Mouse (Mus musculus): ENCODE measurements around the gene Myh1. TPM values are rescaled to one million over a fixed set of nuclear protein-coding genes. Genes with fewer than 3 reads are reported as not detected.

Gene Myh1
- total RNA-seq (2021) = under 1 TPM; 0.17 to 0.20 TPM
- long read RNA-seq, experiment 1 = 0 reads
- long read RNA-seq, experiment 2, partial matches to known transcripts = 1 of 1 reads
- long read RNA-seq, experiment 2, other reads (novel, unspliced or antisense) = 0 of 1 reads

- DNase-seq (ENCODE audit: low spot score in 2 of 2) = no peak
- H3K4me3 ChIP-seq = no peak within 1 kb of the TSS
- no peak for TF ChIP-seq CTCF (conservative IDR thresholded peaks at IDR 0.05)
- no peak within 1 kb of the TSS for H3K27ac ChIP-seq
Observed at GRCm38 (mm10) chr11:67199752-67200151, at the start of gene Myh1. Gene Myh1 (plus strand): TSS chr11:67200052.

- no peak for DNase-seq (ENCODE audit: low spot score in 2 of 2)
- Histone ChIP-seq H3K27ac (no peak overlapping the region), H3K4me3 (no peak overlapping the region)
- no peak for TF ChIP-seq CTCF (conservative IDR thresholded peaks at IDR 0.05)
Observed at GRCm38 (mm10) chr11:67150237-67150636, 49.6 kb upstream of the Myh1 start.

GRCm38 (mm10) chr11:67151159-67151558 is 48.7 kb upstream of the Myh1 start:
- no peak overlapping the region for H3K27ac ChIP-seq
- no peak overlapping the region for H3K4me3 ChIP-seq
- no peak for DNase-seq (ENCODE audit: low spot score in 2 of 2)
- TF ChIP-seq CTCF (conservative IDR thresholded peaks at IDR 0.05) = no peak

GRCm38 (mm10) chr11:67151651-67152630 is 47.9 kb upstream of the Myh1 start:
- no peak for DNase-seq (ENCODE audit: low spot score in 2 of 2)
- Histone ChIP-seq H3K27ac (no peak overlapping the region), H3K4me3 (no peak overlapping the region)
- TF ChIP-seq CTCF (conservative IDR thresholded peaks at IDR 0.05) = no peak

GRCm38 (mm10) chr11:67153123-67153522 is 46.7 kb upstream of the Myh1 start:
- TF ChIP-seq CTCF (conservative IDR thresholded peaks at IDR 0.05) = no peak
- DNase-seq (ENCODE audit: low spot score in 2 of 2) = peak; percentile 16 to 37
- Histone ChIP-seq H3K4me3 (no peak overlapping the region), H3K27ac (no peak overlapping the region; the same call in 1 of the 2 replicates)

GRCm38 (mm10) chr11:67153843-67154242 is 46.0 kb upstream of the Myh1 start:
- DNase-seq (ENCODE audit: low spot score in 2 of 2) = no peak
- Histone ChIP-seq H3K27ac (no peak overlapping the region), H3K4me3 (no peak overlapping the region)
- TF ChIP-seq CTCF (conservative IDR thresholded peaks at IDR 0.05) = no peak

GRCm38 (mm10) chr11:67155650-67156049 is 44.2 kb upstream of the Myh1 start:
- no peak for DNase-seq (ENCODE audit: low spot score in 2 of 2)
- H3K4me3 ChIP-seq = no peak overlapping the region

GRCm38 (mm10) chr11:67160131-67160530 is 39.7 kb upstream of the Myh1 start:
- Histone ChIP-seq H3K4me3 (no peak overlapping the region), H3K27ac (no peak overlapping the region)
- no peak for DNase-seq (ENCODE audit: low spot score in 2 of 2)
- no peak for TF ChIP-seq CTCF (conservative IDR thresholded peaks at IDR 0.05)

More at GRCm38 (mm10) chr11:67155650-67156049, 44.2 kb upstream of the Myh1 start:
- no peak for TF ChIP-seq CTCF (conservative IDR thresholded peaks at IDR 0.05)
- no peak overlapping the region for H3K27ac ChIP-seq

- DNase-seq (ENCODE audit: low spot score in 2 of 2) = no peak
- Histone ChIP-seq H3K27ac (no peak overlapping the region), H3K4me3 (no peak overlapping the region)
- TF ChIP-seq CTCF (conservative IDR thresholded peaks at IDR 0.05) = no peak
Observed at GRCm38 (mm10) chr11:67163701-67164100, 36.2 kb upstream of the Myh1 start.

GRCm38 (mm10) chr11:67164851-67165250 is 35.0 kb upstream of the Myh1 start:
- no peak for TF ChIP-seq CTCF (conservative IDR thresholded peaks at IDR 0.05)
- no peak overlapping the region for H3K4me3 ChIP-seq
- no peak overlapping the region for H3K27ac ChIP-seq
- no peak for DNase-seq (ENCODE audit: low spot score in 2 of 2)

- DNase-seq (ENCODE audit: low spot score in 2 of 2) = no peak
- no peak overlapping the region for H3K27ac ChIP-seq
Observed at GRCm38 (mm10) chr11:67169301-67169700, 30.6 kb upstream of the Myh1 start.

GRCm38 (mm10) chr11:67170727-67171126 is 29.1 kb upstream of the Myh1 start, which contains the start of gene Myh2:
Gene Myh2 (plus strand): TSS chr11:67171027.
- Histone ChIP-seq H3K27ac (no peak within 1 kb of the TSS), H3K4me3 (no peak within 1 kb of the TSS)
- TF ChIP-seq CTCF (conservative IDR thresholded peaks at IDR 0.05) = no peak
- DNase-seq (ENCODE audit: low spot score in 2 of 2) = no peak

More at GRCm38 (mm10) chr11:67169301-67169700, 30.6 kb upstream of the Myh1 start:
- H3K4me3 ChIP-seq = no peak overlapping the region
- no peak for TF ChIP-seq CTCF (conservative IDR thresholded peaks at IDR 0.05)

- no peak overlapping the region for H3K4me3 ChIP-seq
- no peak for DNase-seq (ENCODE audit: low spot score in 2 of 2)
- H3K27ac ChIP-seq = no peak overlapping the region
- TF ChIP-seq CTCF (conservative IDR thresholded peaks at IDR 0.05) = no peak
Observed at GRCm38 (mm10) chr11:67172439-67172838, 27.4 kb upstream of the Myh1 start.
